Mouse (Mus musculus) stomach, postnatal 0 days (tissue): Measurements from ENCODE around the gene Fut8. TPM values are rescaled to one million over a fixed set of nuclear protein-coding genes. Genes with fewer than 3 reads are reported as not detected.

ENCODE experiments used
- ATAC-seq: fragments of 200-750 bp; cut with Nextera tagmentation; 2 replicates; pipeline ENCODE4 v1.8.0; 2017; ENCODE audit not compliant: low FRiP score, low TSS enrichment
- DNase-seq: peaks from one replicate; pipeline ENCODE4 v3.0.0-alpha.2; 2016; ENCODE audit warnings: low spot score
- H3K27ac ChIP-seq: fragments of 300-500 bp; sonication (generic); replicated peaks from 2 replicates; pipeline ENCODE4 v1.5.1; 2014; ENCODE audit warnings: mild to moderate bottlenecking, control low read depth
- H3K27me3 ChIP-seq: fragments of 300-500 bp; sonication (generic); 2 replicates; pipeline ENCODE4 v1.6.1; 2014; ENCODE audit warnings: low read length; ENCODE audit not compliant: control insufficient read depth, insufficient read depth
- H3K36me3 ChIP-seq: fragments of 300-500 bp; sonication (generic); 2 replicates; pipeline ENCODE4 v1.6.1; 2014; ENCODE audit warnings: low read length, mixed read lengths; ENCODE audit not compliant: control insufficient read depth, insufficient read depth
- H3K4me1 ChIP-seq: fragments of 300-500 bp; sonication (generic); replicated peaks from 2 replicates; pipeline ENCODE4 v1.6.1; 2014; ENCODE audit warnings: antibody characterized with exemption; ENCODE audit not compliant: control insufficient read depth, insufficient read depth
- H3K4me2 ChIP-seq: fragments of 300-500 bp; sonication (generic); replicated peaks from 2 replicates; pipeline ENCODE4 v1.6.1; 2014; ENCODE audit warnings: low read depth, mild to moderate bottlenecking, control low read depth, moderate library complexity
- H3K4me3 ChIP-seq: fragments of 300-500 bp; sonication (generic); 2 replicates; pipeline ENCODE4 v1.5.1; 2014; ENCODE audit warnings: low read depth, low read length, control low read depth
- H3K9ac ChIP-seq: fragments of 300-500 bp; sonication (generic); 2 replicates; pipeline ENCODE4 v1.6.1; 2014; ENCODE audit warnings: mild to moderate bottlenecking, low read length, control low read depth, mixed read lengths
- H3K9me3 ChIP-seq: fragments of 300-500 bp; sonication (generic); 2 replicates; pipeline ENCODE4 v1.6.1; 2016; ENCODE audit warnings: low read length; ENCODE audit not compliant: control insufficient read depth
- CTCF ChIP-seq: IDR thresholded peaks from 2 replicates; pipeline ENCODE4 v1.5.1; 2016; ENCODE audit warnings: antibody characterized with exemption, low read depth, mild to moderate bottlenecking, moderate library complexity
- EP300 ChIP-seq: optimal IDR thresholded peaks from 2 replicates; pipeline ENCODE3; 2016; ENCODE audit warnings: antibody characterized with exemption
- WGBS: fragments of 180-500 bp; shearing (Covaris S2); extraction: QIAGEN DNeasy Blood & Tissue Kit; methylation state at CpG from one replicate; pipeline ENCODE4 v1.1.7; 2014; 5-methylcytosine and 5-hydroxymethylcytosine counted together
- polyA plus RNA-seq: library from polyadenylated mRNA; unstranded; fragments of >200 nt; fragmentation: Nextera tagmentation; extraction: Ambion mirVana; gene quantifications from 2 replicates; pipeline ENCODE4 v1.2.1, GENCODE M21; 2015

Gene Fut8
- polyA plus RNA-seq, 1 experiment from 2014 or later: 29.5 TPM

DNA sequence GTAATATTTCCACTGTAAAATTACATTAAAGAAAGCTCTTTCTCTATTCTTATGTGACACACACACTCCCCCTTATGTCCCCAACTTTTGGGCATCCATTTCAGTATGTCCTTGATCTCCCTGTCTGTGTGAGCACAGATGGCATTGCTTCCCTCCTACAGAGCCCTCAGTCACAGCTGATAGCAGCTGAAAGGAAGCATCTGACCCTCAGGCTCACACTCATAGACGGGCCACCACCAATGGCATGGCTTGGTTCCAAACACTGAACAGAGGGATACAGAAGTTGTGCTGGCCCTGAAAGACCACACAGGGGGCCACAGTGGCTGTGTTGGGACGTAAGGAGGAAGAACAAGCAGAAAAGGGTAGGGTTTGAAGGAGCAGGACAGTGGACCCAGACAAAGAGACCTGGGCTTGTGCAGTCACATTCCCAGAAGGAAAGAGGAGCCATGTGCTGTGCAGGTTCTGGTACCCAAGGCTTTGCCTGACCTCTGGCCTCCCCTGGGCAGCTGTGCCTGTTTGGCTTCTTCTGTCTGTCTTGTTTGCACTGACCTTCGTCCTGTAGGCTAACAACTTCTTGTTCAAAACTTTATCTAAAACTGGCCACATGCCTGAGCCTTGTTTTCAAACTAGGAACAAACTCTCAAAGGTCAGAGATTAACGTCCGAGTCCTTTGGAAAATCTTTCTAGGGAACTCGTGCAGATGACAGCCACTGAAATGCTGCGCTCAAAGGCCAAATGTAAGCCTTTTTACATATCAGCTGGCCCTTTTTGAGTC lies 263.7 kb downstream of the Fut8 start:
- H3K36me3 ChIP-seq: no peaks in the 10 kb centered on the region
- ATAC-seq: no peak
- no peaks in the 10 kb centered on the region for H3K4me1 ChIP-seq
- H3K4me2 ChIP-seq: no peak overlapping the region
- DNase-seq: no peak
- H3K9ac ChIP-seq: no peak overlapping the region
- WGBS: 39% methylated on average over 7 of the region's 7 CpGs
- H3K9me3 ChIP-seq: no peaks in the 10 kb centered on the region
- no peak overlapping the region for H3K27ac ChIP-seq
- H3K27me3 ChIP-seq: no peaks in the 10 kb centered on the region
- TF ChIP-seq CTCF (no peak), EP300 (no peak)
- H3K4me3 ChIP-seq: no peak overlapping the region

DNA sequence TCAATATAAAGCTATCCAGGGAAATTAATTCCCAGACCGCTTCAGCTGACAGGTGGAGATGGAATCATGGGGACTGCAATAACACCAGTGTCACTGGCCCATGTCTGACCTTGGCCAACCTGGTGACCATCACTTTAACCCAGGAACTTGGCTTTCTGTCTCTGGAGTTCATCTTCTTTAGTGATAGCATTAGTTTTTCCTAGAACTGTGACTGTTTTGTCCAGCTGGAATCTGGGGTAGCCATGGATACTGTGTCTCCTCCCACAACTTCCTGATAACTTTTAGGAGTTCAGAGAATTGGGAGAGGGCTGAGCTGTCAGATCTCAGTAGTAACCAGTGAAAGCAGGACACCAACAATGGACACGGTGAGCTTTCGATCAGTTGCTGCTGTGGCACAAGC lies 264.3 kb downstream of the Fut8 start:
- no peak overlapping the region for H3K9ac ChIP-seq
- DNase-seq: no peak
- TF ChIP-seq EP300 (no peak), CTCF (no peak)
- H3K27ac ChIP-seq: no peak overlapping the region
- H3K27me3 ChIP-seq: no peaks in the 10 kb centered on the region
- H3K4me2 ChIP-seq: no peak overlapping the region
- no peaks in the 10 kb centered on the region for H3K4me1 ChIP-seq
- 75% methylated on average over 3 of the region's 3 CpGs for WGBS
- H3K36me3 ChIP-seq: no peaks in the 10 kb centered on the region
- H3K4me3 ChIP-seq: no peak overlapping the region
- no peaks in the 10 kb centered on the region for H3K9me3 ChIP-seq
- no peak for ATAC-seq

DNA sequence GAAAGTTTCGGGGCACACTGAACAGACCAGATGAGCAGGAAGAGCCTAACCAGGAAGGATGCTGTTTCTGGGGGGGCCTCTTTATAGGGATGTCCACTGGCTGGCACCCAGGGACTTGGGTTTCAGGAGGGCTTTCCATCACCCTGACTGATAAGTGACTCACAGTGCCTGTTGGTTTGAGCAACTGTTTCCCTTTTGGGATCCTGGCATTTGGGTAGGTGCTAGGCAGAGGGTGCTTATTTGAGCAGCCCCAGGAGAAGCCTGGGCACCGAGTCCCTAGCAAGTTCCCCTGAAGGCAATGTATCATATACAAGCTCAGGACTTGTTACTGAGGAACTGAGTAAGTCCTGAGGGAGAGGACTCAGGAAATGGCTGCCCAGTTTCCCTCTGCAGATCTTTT lies 267.5 kb downstream of the Fut8 start:
- no peaks in the 10 kb centered on the region for H3K9me3 ChIP-seq
- H3K27me3 ChIP-seq: no peaks in the 10 kb centered on the region
- no peak overlapping the region for H3K4me2 ChIP-seq
- no peak for ATAC-seq
- H3K36me3 ChIP-seq: no peaks in the 10 kb centered on the region
- no peak for DNase-seq
- no peak overlapping the region for H3K9ac ChIP-seq
- WGBS: 78% methylated on average over 2 of the region's 2 CpGs
- H3K4me1 ChIP-seq: no peaks in the 10 kb centered on the region
- H3K4me3 ChIP-seq: no peak overlapping the region
- no peak overlapping the region for H3K27ac ChIP-seq
- TF ChIP-seq CTCF: no peak
- no peak for TF ChIP-seq EP300

DNA sequence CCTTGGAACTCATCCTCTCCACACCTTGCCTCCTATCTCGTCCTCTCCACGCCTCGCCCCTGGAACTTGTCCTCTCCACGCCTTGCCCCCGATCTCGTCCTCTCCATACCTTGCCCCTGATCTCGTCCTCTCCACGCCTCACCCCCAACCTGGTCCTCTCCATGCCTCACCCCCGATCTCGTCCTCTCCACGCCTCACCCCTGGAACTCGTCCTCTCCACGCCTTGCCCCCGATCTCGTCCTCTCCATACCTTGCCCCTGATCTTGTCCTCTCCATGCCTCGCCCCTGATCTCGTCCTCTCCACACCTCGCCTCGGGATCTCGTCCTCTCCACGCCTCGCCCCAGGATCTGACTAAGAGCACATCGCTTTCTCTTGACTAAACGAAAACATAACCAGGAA lies 269.8 kb downstream of the Fut8 start:
- no peak for DNase-seq
- Histone ChIP-seq H3K4me3 (no peak overlapping the region), H3K9ac (no peak overlapping the region), H3K27ac (no peak overlapping the region), H3K4me2 (no peak overlapping the region), H3K27me3 (no peaks in the 10 kb centered on the region), H3K9me3 (no peaks in the 10 kb centered on the region), H3K4me1 (no peaks in the 10 kb centered on the region), H3K36me3 (no peaks in the 10 kb centered on the region)
- ATAC-seq: no peak
- TF ChIP-seq CTCF (no peak), EP300 (no peak)
- 84% methylated on average over 24 of the region's 24 CpGs for WGBS

DNA sequence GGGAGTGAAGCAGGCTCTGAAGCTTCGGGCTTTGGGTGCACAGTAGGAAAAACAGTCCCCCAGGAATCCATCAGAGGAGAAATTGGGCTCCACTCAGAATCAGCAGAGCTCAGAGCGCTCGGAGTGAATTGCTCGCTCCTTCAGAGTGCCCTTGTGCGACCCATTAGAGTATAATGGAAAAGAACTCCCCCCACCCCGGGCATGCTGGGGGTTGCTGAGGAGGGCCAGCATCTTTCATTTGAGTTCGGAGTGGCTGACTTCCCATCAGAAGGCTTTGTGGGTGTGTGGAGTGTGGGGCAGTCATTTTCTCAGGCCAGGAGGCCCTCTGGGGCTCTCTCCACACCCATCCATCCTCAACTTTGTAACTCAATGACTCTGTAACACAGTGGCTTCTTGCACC lies 272.8 kb downstream of the Fut8 start:
- Histone ChIP-seq H3K9ac (no peak overlapping the region), H3K9me3 (no peaks in the 10 kb centered on the region), H3K4me3 (no peak overlapping the region), H3K4me1 (no peaks in the 10 kb centered on the region), H3K27me3 (no peaks in the 10 kb centered on the region), H3K36me3 (no peaks in the 10 kb centered on the region), H3K4me2 (no peak overlapping the region), H3K27ac (no peak overlapping the region)
- 91% methylated on average over 7 of the region's 7 CpGs for WGBS
- DNase-seq (no peak), ATAC-seq (no peak)
- no peak for TF ChIP-seq CTCF
- TF ChIP-seq EP300: no peak

DNA sequence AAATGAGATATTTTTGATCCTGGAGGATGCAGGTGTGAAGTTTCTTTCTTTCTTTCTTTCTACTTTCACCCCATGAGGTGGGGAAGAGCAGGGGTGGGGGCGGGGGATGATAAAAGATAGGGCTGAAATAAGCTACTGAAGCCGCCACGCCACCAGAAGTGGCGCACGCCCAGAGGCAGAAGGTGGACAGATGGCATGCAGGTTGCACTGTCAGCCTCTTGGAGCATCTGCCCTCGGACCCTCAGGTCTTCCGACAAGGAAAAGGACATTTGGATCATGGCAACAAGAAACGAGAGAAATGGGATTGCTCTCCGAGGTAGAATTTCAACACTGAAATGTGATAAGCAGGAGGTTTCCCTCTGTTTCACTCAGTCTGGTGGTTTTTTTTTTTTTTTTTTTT lies 273.3 kb downstream of the Fut8 start:
- Histone ChIP-seq H3K4me3 (no peak overlapping the region), H3K4me2 (no peak overlapping the region), H3K9me3 (no peaks in the 10 kb centered on the region), H3K36me3 (no peaks in the 10 kb centered on the region), H3K9ac (no peak overlapping the region), H3K27ac (no peak overlapping the region), H3K4me1 (no peaks in the 10 kb centered on the region), H3K27me3 (no peaks in the 10 kb centered on the region)
- TF ChIP-seq CTCF: no peak
- no peak for TF ChIP-seq EP300
- 82% methylated on average over 9 of the region's 9 CpGs for WGBS
- ATAC-seq: no peak
- no peak for DNase-seq
